In genomic region chr10:39209161-39210025, GRCm38 (mm10) we compare ENCODE assay signal across 9 mouse cellular contexts. TPM values are rescaled to one million over a fixed set of nuclear protein-coding genes. Genes with fewer than 3 reads are reported as not detected.
DNase-seq lines count a peak whose midpoint lies in the region; ATAC-seq and TF ChIP-seq lines count a peak whose summit lies in the region.
"Had no signal": no experiment of that assay in that cellular context is flagged by ENCODE, and none has a peak within 500 bp of the region (broad histone marks: within the 10 kb centered on the region; RNA-seq: fewer than 3 reads in every experiment).

No protein-coding gene starts in this region.

- no peaks in the 10 kb centered on the region for H3K27me3 ChIP-seq in limb, embryonic 10.5 days (ENCODE audit: low read depth, poor library complexity, severe bottlenecking)

- no peaks in the 10 kb centered on the region for H3K9me3 ChIP-seq in limb, embryonic 10.5 days (replicated peaks)

- no peak for TF ChIP-seq CTCF in gastrocnemius, adult 2 months (IDR thresholded peaks at IDR 0.05)

- no peaks in the 10 kb centered on the region for H3K36me3 ChIP-seq in limb, embryonic 10.5 days

- DNase-seq in left cerebral cortex, postnatal 4 days, result peak; percentile 41
- DNase-seq in left cerebral cortex, adult 11 months (ENCODE audit: low spot score), result no peak
- peak; percentile 44 for DNase-seq in brain, adult 2 months (ENCODE audit: low read depth, low spot score)
- peak; percentile 38 for DNase-seq in gastrocnemius, adult 2 months
- no peak for DNase-seq in limb, embryonic 10.5 days (ENCODE audit: low spot score)
- peak; percentile 18 for DNase-seq in right cerebral cortex, postnatal 4 days
- no peak for DNase-seq in kidney, postnatal 14 days

- no peak overlapping the region for H3K4me3 ChIP-seq in gastrocnemius, adult 2 months
- no peak overlapping the region for H3K4me3 ChIP-seq in limb, embryonic 10.5 days

- 65% methylated on average over 10 of the region's 10 CpGs for WGBS in limb, embryonic 10.5 days

- H3K4me1 ChIP-seq in limb, embryonic 10.5 days, result peaks cover 30% of the 10 kb centered on the region

- peak overlapping the region; percentile 24; the same call in 1 of the 2 replicates for H3K27ac ChIP-seq in gastrocnemius, adult 2 months
- H3K27ac ChIP-seq in limb, embryonic 10.5 days, result peak overlapping the region; percentile 50; the same call in 1 of the 2 replicates
- H3K27ac ChIP-seq: macrophage had no signal

- no peak for ATAC-seq in monocyte, adult 5-6 weeks (replicated peaks; ENCODE audit: insufficient number of reproducible peaks, low FRiP score, low TSS enrichment, poor library complexity, severe bottlenecking)

- intact Hi-C loops in left cerebral cortex, postnatal 4 days (cut with DNase I), result no loop called here
- intact Hi-C loops in gastrocnemius, adult 2 months (cut with DNase I), result no loop called here

RNA-seq across cellular contexts. Expression of gene Ccn6, which starts 45.8 kb away (rescaled TPM):
- total RNA-seq in left cerebral cortex, postnatal 4 days (2021), result 1 to 10 TPM in 1 of 2 experiments, under 1 TPM in 1; 0.54 to 1.2 TPM
- total RNA-seq in gastrocnemius, adult 2 months (2021), result not detected
- 0.26 and 0.51 TPM in 2 replicates for polyA plus RNA-seq in limb, embryonic 10.5 days (2016; fragmentation: Nextera tagmentation; extraction: Ambion mirVana)
- not detected in 3 replicates for total RNA-seq in monocyte, adult 5-6 weeks (2017)
- polyA plus RNA-seq: macrophage had no signal

Comparison
In these comparisons a context has a peak if more than half of its experiments do, and no peak if none do; other contexts are left out.
1. DNase-seq: peak in left cerebral cortex, postnatal 4 days (single experiment), brain, adult 2 months (single experiment), gastrocnemius, adult 2 months (single experiment) and right cerebral cortex, postnatal 4 days (single experiment); none in left cerebral cortex, adult 11 months (single experiment), limb, embryonic 10.5 days (single experiment) and kidney, postnatal 14 days (single experiment).